Mouse (Mus musculus): ENCODE results near the gene Hdac7. TPM values are rescaled to one million over a fixed set of nuclear protein-coding genes. Genes with fewer than 3 reads are reported as not detected.

Gene Hdac7
- polyA plus RNA-seq, 1 experiment, result 254 TPM

DNA sequence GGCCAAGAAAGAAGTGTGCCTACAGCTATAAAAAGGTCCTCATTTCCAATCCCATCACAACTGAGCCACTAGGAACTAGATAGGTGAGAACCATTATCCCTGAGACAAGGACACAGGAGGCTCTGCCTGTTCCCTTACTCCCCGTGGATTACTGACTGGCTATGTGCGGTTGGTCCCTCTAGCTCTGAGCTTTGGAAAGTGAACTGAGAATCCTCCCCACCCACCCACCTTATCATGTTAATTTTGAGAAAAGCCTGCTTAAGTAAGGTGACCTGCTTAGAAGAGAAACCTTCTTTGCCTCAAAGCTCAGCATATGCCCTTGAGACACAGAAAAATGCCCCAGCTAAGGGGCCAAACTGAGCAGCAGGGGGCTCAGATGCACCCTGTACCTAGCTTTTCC lies 14.9 kb downstream of the Hdac7 start:
- WGBS, result 22% methylated on average over 2 of the region's 2 CpGs
- no peak for TF ChIP-seq POLR2A (IDR thresholded peaks at IDR 0.05; ENCODE audit: borderline replicate concordance, extremely low read depth, low read depth, low read length)
- no peak for TF ChIP-seq CTCF (IDR thresholded peaks at IDR 0.05; ENCODE audit: insufficient read depth, low read length)
- DNase-seq, result no peak
- Histone ChIP-seq H3K4me1 (ENCODE audit: control insufficient read depth, insufficient read depth, low read length) (peaks cover 45% of the 10 kb centered on the region), H3K4me3 (replicated peaks; ENCODE audit: extremely low read depth, low read depth, low read length) (peak overlapping the region; percentile 52)

DNA sequence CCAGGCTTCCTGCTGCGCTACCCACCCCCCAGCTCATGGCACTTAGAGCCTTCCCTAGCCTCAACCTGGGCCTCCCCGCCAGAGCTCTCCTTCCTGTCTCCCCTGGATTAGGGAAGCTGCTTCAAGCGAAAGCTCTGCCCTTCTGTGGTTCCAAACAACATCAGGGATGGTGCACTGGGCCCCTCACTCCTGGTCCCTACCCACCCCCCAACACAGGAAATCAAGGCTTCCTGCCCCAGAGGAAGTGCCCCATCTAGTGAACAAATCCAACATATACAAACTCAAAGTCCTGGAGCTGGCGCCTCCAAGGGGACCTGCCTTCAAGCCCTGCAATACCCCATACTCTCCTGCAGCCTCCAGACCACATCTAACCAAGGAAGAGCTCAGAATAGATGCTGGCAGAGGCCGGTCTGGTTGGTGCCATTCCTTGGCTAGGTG lies 15.4 kb downstream of the Hdac7 start:
- peak; percentile 56 for DNase-seq
- Histone ChIP-seq H3K4me3 (replicated peaks; ENCODE audit: extremely low read depth, low read depth, low read length) (peak overlapping the region; percentile 52), H3K4me1 (ENCODE audit: control insufficient read depth, insufficient read depth, low read length) (peaks cover 50% of the 10 kb centered on the region)
- TF ChIP-seq POLR2A (IDR thresholded peaks at IDR 0.05; ENCODE audit: borderline replicate concordance, extremely low read depth, low read depth, low read length) (peak; percentile 76; the same call in 1 of the 2 replicates), CTCF (IDR thresholded peaks at IDR 0.05; ENCODE audit: insufficient read depth, low read length) (0 out of 2 replicates have a peak, but pooled peaks have one; percentile 5)
- 18% methylated on average over 5 of the region's 5 CpGs for WGBS

DNA sequence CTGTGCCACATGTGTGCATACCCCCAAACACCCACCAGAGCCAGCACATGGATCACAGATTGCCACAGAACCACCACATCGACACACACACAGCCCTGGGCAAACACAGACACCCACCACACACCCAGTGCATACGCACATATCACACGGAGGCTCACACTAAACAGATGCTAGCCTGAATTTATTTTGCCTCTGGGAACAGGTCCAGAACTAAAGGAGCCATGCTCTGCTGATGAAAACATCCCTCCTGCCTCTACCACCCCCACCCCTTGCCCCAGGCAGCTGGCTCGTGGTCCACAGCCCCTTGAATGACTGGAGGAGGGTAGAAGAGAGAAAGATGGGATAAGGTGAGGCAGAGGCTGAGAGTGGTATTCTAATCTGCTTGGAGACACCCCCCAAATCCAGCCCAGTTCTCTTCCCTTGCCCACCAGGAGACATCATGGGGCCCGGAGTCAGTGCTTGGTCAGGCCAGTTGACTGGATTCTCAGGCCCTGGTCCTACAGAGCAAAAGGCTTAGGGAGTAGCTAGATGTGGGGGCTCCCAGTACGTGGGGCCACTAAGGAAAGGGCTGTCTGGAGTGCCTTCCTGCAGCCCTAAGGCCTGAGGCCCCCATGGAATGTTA lies 16.0 kb downstream of the Hdac7 start:
- peaks cover 56% of the 10 kb centered on the region for H3K4me1 ChIP-seq (ENCODE audit: control insufficient read depth, insufficient read depth, low read length)
- peak overlapping the region; percentile 40 for H3K4me3 ChIP-seq (replicated peaks; ENCODE audit: extremely low read depth, low read depth, low read length)
- 17% methylated on average over 6 of the region's 6 CpGs for WGBS
- DNase-seq, result no peak
- TF ChIP-seq CTCF (IDR thresholded peaks at IDR 0.05; ENCODE audit: insufficient read depth, low read length) (no peak), POLR2A (IDR thresholded peaks at IDR 0.05; ENCODE audit: borderline replicate concordance, extremely low read depth, low read depth, low read length) (no peak)

DNA sequence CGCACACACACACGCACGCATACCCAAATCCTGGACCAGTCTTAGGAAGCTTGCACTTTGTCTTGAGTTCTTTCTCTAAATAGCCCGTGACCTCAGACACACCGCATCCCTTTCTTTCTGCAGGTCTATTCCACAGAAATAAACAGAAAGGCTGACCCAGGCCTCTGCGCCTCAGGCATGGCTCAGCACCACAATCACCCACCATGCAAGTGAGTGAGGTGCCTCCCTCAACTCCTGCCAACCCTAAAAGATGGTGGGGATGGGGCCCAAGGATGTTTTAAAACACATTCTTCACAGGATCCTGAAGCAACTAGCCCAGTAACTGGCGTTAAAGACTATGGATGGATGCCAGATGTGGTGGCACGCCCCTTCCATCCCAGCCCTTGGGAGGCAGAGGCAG lies 16.9 kb downstream of the Hdac7 start:
- TF ChIP-seq POLR2A (IDR thresholded peaks at IDR 0.05; ENCODE audit: borderline replicate concordance, extremely low read depth, low read depth, low read length) (no peak), CTCF (IDR thresholded peaks at IDR 0.05; ENCODE audit: insufficient read depth, low read length) (no peak)
- peaks cover 56% of the 10 kb centered on the region for H3K4me1 ChIP-seq (ENCODE audit: control insufficient read depth, insufficient read depth, low read length)
- WGBS, result 57% methylated on average over 8 of the region's 8 CpGs
- no peak overlapping the region for H3K4me3 ChIP-seq (replicated peaks; ENCODE audit: extremely low read depth, low read depth, low read length)
- no peak for DNase-seq

DNA sequence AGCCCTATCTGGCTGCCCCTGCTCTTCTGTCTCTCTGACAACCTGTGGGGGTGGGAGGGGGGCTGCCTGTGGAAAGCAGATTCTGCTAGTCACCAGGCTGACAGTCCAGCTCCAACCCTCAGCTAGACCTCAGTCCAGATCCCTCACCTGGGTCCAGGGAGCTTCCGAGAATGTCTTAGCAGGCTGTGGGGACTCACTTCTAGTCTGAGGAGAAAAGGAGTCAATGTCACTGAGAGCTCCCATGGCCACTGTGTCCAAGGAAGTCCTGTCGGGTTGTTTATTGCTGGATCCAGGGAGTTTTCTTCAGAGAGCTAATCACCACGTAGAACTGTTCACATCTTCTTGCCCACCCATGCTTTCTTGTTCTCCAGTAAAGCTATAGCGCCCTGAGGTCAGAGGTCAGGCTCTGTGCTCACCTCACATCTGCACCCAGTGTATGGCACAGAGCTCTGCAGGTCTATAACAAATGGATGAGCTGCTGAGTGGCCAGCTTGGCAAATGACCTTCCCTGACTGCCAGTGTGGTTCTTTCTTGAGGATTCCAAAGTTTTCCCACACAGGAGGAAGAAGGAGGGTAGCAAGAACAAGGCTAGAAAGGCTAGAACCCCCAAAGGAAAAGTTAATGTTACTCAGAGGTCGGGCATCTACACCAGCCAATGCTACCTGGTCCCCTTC lies 17.6 kb downstream of the Hdac7 start:
- WGBS, result 37% methylated on average over 5 of the region's 5 CpGs
- Histone ChIP-seq H3K4me3 (replicated peaks; ENCODE audit: extremely low read depth, low read depth, low read length) (no peak overlapping the region), H3K4me1 (ENCODE audit: control insufficient read depth, insufficient read depth, low read length) (peaks cover 58% of the 10 kb centered on the region)
- no peak for DNase-seq
- TF ChIP-seq POLR2A (IDR thresholded peaks at IDR 0.05; ENCODE audit: borderline replicate concordance, extremely low read depth, low read depth, low read length) (no peak), CTCF (IDR thresholded peaks at IDR 0.05; ENCODE audit: insufficient read depth, low read length) (no peak)

DNA sequence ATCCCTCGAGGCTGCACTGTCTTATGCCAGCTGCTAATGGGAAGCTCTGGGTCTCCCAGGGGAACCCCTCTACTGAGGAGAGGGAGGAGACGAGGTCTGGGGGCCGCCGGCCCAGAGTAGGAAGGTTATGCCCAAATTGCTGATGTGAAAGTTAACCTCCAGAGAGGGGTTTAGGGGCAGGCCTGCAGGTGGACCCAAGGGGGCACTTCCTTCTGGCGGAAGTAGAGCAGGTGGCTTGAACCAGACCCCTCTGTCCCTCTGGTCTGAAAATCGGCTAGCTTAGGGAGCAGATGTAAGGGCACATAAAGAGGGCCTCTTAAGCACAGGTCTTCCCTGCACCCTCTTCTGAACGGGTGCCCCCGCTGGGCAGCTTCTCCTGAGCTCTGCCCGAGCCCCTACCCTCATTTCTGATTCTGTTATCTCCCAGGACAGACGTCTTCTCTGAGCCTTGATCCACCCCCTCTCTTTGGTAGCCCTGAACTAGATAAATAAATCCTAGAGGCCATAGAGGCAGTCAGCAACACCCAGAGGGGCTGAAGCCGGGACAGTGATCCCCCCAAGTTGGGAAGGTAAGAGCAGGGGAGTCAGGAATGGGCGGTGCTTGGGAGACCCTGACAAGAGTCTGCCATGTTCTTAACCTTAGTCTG lies 18.2 kb downstream of the Hdac7 start:
- DNase-seq, result no peak
- Histone ChIP-seq H3K4me3 (replicated peaks; ENCODE audit: extremely low read depth, low read depth, low read length) (no peak overlapping the region), H3K4me1 (ENCODE audit: control insufficient read depth, insufficient read depth, low read length) (peaks cover 63% of the 10 kb centered on the region)
- TF ChIP-seq CTCF (IDR thresholded peaks at IDR 0.05; ENCODE audit: insufficient read depth, low read length) (no peak), POLR2A (IDR thresholded peaks at IDR 0.05; ENCODE audit: borderline replicate concordance, extremely low read depth, low read depth, low read length) (no peak)
- 29% methylated on average over 12 of the region's 12 CpGs for WGBS

DNA sequence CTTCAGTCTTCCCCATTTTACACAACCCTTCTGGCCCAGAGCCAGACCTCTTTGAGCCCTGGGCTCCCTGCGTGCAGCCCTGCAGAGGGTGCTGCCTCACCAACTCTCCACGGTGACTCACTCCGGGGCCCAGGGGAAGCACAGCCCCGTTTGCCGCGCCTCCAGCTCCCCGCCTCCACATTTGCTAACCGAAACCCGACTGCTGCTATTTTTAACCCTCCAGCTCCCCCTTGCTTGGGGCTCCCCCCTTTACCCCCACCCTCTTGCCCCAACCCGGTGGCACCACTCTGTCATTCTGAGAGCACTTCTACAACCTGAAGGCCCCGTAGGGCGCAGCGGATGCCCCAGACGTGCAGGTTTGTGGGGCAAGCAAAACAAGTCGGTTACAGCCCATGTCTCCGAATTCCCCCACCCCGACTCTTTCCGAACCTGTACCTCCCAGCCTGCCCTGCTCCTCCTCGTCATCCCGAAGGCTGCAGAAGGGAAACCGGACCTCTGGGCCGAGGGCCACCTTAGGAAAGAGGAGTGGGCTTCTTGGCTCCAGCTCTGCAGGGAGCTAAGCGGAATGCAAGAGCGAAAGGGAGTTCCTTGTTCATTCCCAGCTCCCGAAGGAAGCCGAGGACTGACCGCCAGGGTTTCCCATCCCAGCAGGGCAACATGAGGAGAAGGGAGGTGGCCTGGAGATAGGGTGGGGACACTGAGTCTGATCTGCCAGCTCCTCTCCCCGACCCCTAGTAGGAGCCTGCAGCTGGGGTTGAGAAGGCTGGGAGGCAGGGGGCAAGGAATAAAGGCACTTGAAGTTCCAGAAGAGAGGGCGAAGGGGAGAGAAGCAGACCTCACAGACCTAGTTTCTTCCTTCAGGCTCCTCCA lies 19.0 kb downstream of the Hdac7 start:
- Histone ChIP-seq H3K4me3 (replicated peaks; ENCODE audit: extremely low read depth, low read depth, low read length) (peak overlapping the region; percentile 48), H3K4me1 (ENCODE audit: control insufficient read depth, insufficient read depth, low read length) (peaks cover 70% of the 10 kb centered on the region)
- DNase-seq, result peak; percentile 82
- 4% methylated on average over 29 of the region's 29 CpGs for WGBS
- peak; percentile 59 for TF ChIP-seq CTCF (IDR thresholded peaks at IDR 0.05; ENCODE audit: insufficient read depth, low read length)
- TF ChIP-seq POLR2A (IDR thresholded peaks at IDR 0.05; ENCODE audit: borderline replicate concordance, extremely low read depth, low read depth, low read length), result no peak

DNA sequence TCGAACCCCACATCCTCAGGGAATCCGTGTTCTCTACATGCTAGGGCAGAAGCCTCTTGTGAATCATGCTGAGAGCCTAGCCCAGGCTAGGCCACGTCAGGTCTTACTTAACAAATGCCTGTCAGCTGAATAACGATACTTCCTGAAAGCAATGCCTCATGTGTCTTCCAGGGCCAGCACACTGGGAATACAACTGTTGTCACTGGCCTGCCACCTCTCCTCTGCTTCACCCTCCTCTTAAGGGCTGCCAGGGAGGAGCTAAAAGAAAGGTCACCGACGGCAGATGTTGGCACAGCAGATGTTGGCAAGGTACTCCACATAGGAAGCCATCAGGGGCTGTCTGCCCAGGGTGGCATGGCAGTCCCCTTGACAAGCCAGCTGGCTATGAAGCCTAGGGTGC lies 20.3 kb downstream of the Hdac7 start:
- peaks cover 75% of the 10 kb centered on the region for H3K4me1 ChIP-seq (ENCODE audit: control insufficient read depth, insufficient read depth, low read length)

DNA sequence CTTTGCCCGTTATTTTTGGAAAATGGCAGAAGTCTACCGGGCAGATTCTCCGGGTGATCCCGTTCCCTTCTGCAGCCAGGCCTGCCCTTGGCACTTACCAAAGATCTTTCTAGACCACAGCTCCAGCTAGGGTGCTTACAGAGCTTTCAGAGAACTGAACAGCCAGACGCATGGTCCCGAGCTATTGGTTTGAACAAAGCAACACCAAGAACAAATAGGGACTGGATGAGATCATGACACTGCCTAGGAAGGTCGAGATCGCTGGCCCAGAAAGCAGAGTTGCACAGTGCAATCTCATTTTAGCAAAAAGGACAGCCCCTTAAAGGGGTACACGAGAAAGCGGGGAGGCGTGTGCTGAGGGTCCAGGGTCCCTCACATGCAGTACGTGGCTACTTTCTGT lies 20.8 kb downstream of the Hdac7 start:
- TF ChIP-seq CTCF (IDR thresholded peaks at IDR 0.05; ENCODE audit: insufficient read depth, low read length) (no peak), POLR2A (IDR thresholded peaks at IDR 0.05; ENCODE audit: borderline replicate concordance, extremely low read depth, low read depth, low read length) (no peak)
- no peak for DNase-seq
- no peak overlapping the region for H3K4me3 ChIP-seq (replicated peaks; ENCODE audit: extremely low read depth, low read depth, low read length)
- H3K4me1 ChIP-seq (ENCODE audit: control insufficient read depth, insufficient read depth, low read length), result peaks cover 72% of the 10 kb centered on the region
- 37% methylated on average over 12 of the region's 12 CpGs for WGBS

More for the DNA sequence above, 20.3 kb downstream of the Hdac7 start:
- TF ChIP-seq CTCF (IDR thresholded peaks at IDR 0.05; ENCODE audit: insufficient read depth, low read length), result no peak
- TF ChIP-seq POLR2A (IDR thresholded peaks at IDR 0.05; ENCODE audit: borderline replicate concordance, extremely low read depth, low read depth, low read length), result no peak
- 23% methylated on average over 6 of the region's 6 CpGs for WGBS
- no peak overlapping the region for H3K4me3 ChIP-seq (replicated peaks; ENCODE audit: extremely low read depth, low read depth, low read length)
- no peak for DNase-seq
